Mouse (Mus musculus): Measurements from ENCODE around the gene Myzap. TPM values are rescaled to one million over a fixed set of nuclear protein-coding genes. Genes with fewer than 3 reads are reported as not detected.

The Myzap gene
- 2.1 and 2.7 TPM in 2 replicates for polyA plus RNA-seq (2011; ENCODE audit: insufficient read depth, insufficient read length, low read depth, missing spikeins)

DNA sequence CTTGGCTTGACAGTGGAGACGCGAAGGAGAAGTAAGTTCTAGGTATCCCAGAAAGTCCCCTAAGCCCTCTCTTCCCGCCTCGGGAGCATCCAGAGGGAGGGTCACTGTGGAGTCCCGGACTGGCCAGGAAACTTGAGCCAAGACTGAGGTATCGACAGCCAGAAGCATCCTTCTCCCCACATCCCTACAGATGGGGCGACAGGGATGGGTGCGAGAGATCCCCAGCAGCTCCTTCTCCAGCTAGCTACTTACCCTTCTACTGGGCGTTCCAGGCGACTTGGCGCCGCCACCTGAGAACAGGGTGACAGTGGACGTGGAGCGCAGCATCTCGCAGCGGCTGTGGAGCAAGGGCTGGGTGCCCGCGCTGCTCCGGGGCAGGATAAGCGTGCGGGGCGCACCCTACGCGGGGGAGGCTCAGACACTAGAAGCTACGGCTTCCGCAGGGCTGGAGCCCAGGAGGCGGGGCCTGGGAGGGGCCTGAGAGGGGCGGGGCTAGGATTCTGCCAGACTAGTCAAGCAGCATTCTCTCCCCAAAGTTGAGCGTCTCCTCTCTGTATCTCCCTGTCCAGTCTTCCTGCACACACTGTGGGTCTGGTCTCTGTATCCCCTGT lies at the start of gene Myzap:
Myzap (minus strand) TSS at position 423 of the 611 bp plus-strand sequence.
- Histone ChIP-seq H3K27ac (ENCODE audit: insufficient read depth, low read length) (no peak within 1 kb of the TSS), H3K9me3 (replicated peaks; ENCODE audit: control insufficient read depth, insufficient read depth, low read length, poor library complexity, severe bottlenecking) (no peaks in the 10 kb centered on the region), H3K27me3 (ENCODE audit: control insufficient read depth, insufficient read depth, low read length, poor library complexity, severe bottlenecking) (no peaks in the 10 kb centered on the region), H3K9ac (ENCODE audit: low read depth, poor library complexity, severe bottlenecking) (peak within 1 kb of the TSS; percentile 17; the same call in 1 of the 2 replicates), H3K4me3 (ENCODE audit: low read depth, low read length) (peak within 1 kb of the TSS; percentile 85), H3K4me1 (ENCODE audit: control insufficient read depth, insufficient read depth, low read length) (no peaks in the 10 kb centered on the region), H3K36me3 (ENCODE audit: control insufficient read depth, insufficient read depth, low read length, poor library complexity, severe bottlenecking) (no peaks in the 10 kb centered on the region)
- TF ChIP-seq POLR2A (IDR thresholded peaks at IDR 0.05; ENCODE audit: insufficient read depth, low read length): no peak
- TF ChIP-seq CTCF (IDR thresholded peaks at IDR 0.05; ENCODE audit: low read depth, low read length): no peak
- TF ChIP-seq EP300 (IDR thresholded peaks at IDR 0.05; ENCODE audit: insufficient read depth, low read depth, low read length): no peak

DNA sequence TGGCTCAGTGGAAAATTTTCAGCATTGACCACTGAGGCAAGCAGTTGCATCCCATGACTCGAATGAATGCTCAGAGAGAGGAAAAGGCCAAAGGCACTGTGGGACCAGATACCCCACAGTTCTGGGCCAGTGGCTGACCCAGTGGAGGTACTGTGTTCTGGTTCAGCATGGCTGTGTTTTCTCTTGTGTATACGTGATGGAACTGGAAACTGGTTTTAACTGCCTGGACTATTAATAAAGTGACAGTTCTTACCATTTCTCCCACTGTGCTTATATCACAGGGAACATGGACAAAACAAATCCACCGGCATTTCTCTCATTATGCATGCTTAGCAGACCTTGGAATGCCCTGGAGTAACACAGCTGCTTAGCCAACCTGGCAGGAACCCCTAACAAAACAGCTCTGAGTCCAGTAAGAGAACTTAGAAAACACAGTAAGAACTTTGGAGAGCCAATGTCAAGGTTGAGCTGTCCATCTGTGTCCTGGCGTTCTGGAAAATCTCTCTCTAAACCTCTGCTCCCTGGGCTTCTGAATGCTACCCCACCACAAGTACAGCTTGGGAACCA lies 48.3 kb upstream of the Myzap start:
- Histone ChIP-seq H3K9ac (ENCODE audit: low read depth, poor library complexity, severe bottlenecking) (no peak overlapping the region), H3K9me3 (replicated peaks; ENCODE audit: control insufficient read depth, insufficient read depth, low read length, poor library complexity, severe bottlenecking) (peaks cover 6% of the 10 kb centered on the region; the same call in 1 of the 2 replicates), H3K4me1 (ENCODE audit: control insufficient read depth, insufficient read depth, low read length) (no peaks in the 10 kb centered on the region), H3K27ac (ENCODE audit: insufficient read depth, low read length) (no peak overlapping the region), H3K36me3 (ENCODE audit: control insufficient read depth, insufficient read depth, low read length, poor library complexity, severe bottlenecking) (no peaks in the 10 kb centered on the region), H3K4me3 (ENCODE audit: low read depth, low read length) (no peak overlapping the region), H3K27me3 (ENCODE audit: control insufficient read depth, insufficient read depth, low read length, poor library complexity, severe bottlenecking) (no peaks in the 10 kb centered on the region)
- no peak for TF ChIP-seq EP300 (IDR thresholded peaks at IDR 0.05; ENCODE audit: insufficient read depth, low read depth, low read length)
- TF ChIP-seq POLR2A (IDR thresholded peaks at IDR 0.05; ENCODE audit: insufficient read depth, low read length): no peak
- TF ChIP-seq CTCF (IDR thresholded peaks at IDR 0.05; ENCODE audit: low read depth, low read length): no peak

DNA sequence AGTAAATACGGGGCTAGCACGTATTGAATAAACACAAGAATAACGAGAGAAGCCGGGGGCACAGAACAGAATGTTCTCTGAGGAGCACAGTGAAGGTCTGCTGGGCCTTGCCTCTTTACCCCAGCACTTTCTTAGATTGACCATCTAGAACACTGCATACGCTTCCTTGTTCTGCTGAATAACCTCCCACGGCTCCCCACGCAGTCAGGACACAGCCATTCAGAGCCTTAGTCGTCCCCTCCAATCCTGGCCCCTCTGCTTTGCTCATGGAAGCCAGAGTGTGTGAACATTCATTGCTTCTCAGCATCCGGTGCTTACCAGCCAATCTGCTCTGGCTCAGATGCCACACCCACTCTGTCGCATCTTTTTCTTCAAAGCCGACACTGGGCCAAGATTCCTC lies 46.0 kb upstream of the Myzap start:
- Histone ChIP-seq H3K27me3 (ENCODE audit: control insufficient read depth, insufficient read depth, low read length, poor library complexity, severe bottlenecking) (no peaks in the 10 kb centered on the region), H3K4me3 (ENCODE audit: low read depth, low read length) (no peak overlapping the region), H3K9me3 (replicated peaks; ENCODE audit: control insufficient read depth, insufficient read depth, low read length, poor library complexity, severe bottlenecking) (peaks cover 6% of the 10 kb centered on the region; the same call in 1 of the 2 replicates), H3K27ac (ENCODE audit: insufficient read depth, low read length) (no peak overlapping the region), H3K4me1 (ENCODE audit: control insufficient read depth, insufficient read depth, low read length) (no peaks in the 10 kb centered on the region), H3K9ac (ENCODE audit: low read depth, poor library complexity, severe bottlenecking) (no peak overlapping the region), H3K36me3 (ENCODE audit: control insufficient read depth, insufficient read depth, low read length, poor library complexity, severe bottlenecking) (no peaks in the 10 kb centered on the region)
- TF ChIP-seq CTCF (IDR thresholded peaks at IDR 0.05; ENCODE audit: low read depth, low read length) (no peak), EP300 (IDR thresholded peaks at IDR 0.05; ENCODE audit: insufficient read depth, low read depth, low read length) (no peak), POLR2A (IDR thresholded peaks at IDR 0.05; ENCODE audit: insufficient read depth, low read length) (no peak)

GRCm38 (mm10) chr9:71636854-71637253 lies 44.7 kb upstream of the Myzap start:
- H3K27me3 ChIP-seq (ENCODE audit: control insufficient read depth, insufficient read depth, low read length, poor library complexity, severe bottlenecking): no peaks in the 10 kb centered on the region
- TF ChIP-seq POLR2A (IDR thresholded peaks at IDR 0.05; ENCODE audit: insufficient read depth, low read length) (no peak), EP300 (IDR thresholded peaks at IDR 0.05; ENCODE audit: insufficient read depth, low read depth, low read length) (no peak), CTCF (IDR thresholded peaks at IDR 0.05; ENCODE audit: low read depth, low read length) (no peak)
- H3K9me3 ChIP-seq (replicated peaks; ENCODE audit: control insufficient read depth, insufficient read depth, low read length, poor library complexity, severe bottlenecking): no peaks in the 10 kb centered on the region
- H3K9ac ChIP-seq (ENCODE audit: low read depth, poor library complexity, severe bottlenecking): no peak overlapping the region
- no peak overlapping the region for H3K4me3 ChIP-seq (ENCODE audit: low read depth, low read length)
- no peaks in the 10 kb centered on the region for H3K4me1 ChIP-seq (ENCODE audit: control insufficient read depth, insufficient read depth, low read length)
- H3K36me3 ChIP-seq (ENCODE audit: control insufficient read depth, insufficient read depth, low read length, poor library complexity, severe bottlenecking): no peaks in the 10 kb centered on the region
- no peak overlapping the region for H3K27ac ChIP-seq (ENCODE audit: insufficient read depth, low read length)

- Histone ChIP-seq H3K4me1 (ENCODE audit: control insufficient read depth, insufficient read depth, low read length) (no peaks in the 10 kb centered on the region), H3K36me3 (ENCODE audit: control insufficient read depth, insufficient read depth, low read length, poor library complexity, severe bottlenecking) (no peaks in the 10 kb centered on the region), H3K27me3 (ENCODE audit: control insufficient read depth, insufficient read depth, low read length, poor library complexity, severe bottlenecking) (no peaks in the 10 kb centered on the region), H3K9ac (ENCODE audit: low read depth, poor library complexity, severe bottlenecking) (no peak overlapping the region), H3K9me3 (replicated peaks; ENCODE audit: control insufficient read depth, insufficient read depth, low read length, poor library complexity, severe bottlenecking) (no peaks in the 10 kb centered on the region), H3K27ac (ENCODE audit: insufficient read depth, low read length) (no peak overlapping the region), H3K4me3 (ENCODE audit: low read depth, low read length) (no peak overlapping the region)
- TF ChIP-seq CTCF (IDR thresholded peaks at IDR 0.05; ENCODE audit: low read depth, low read length) (no peak), EP300 (IDR thresholded peaks at IDR 0.05; ENCODE audit: insufficient read depth, low read depth, low read length) (no peak), POLR2A (IDR thresholded peaks at IDR 0.05; ENCODE audit: insufficient read depth, low read length) (no peak)
Observed at GRCm38 (mm10) chr9:71635627-71636026, 43.5 kb upstream of the Myzap start.

DNA sequence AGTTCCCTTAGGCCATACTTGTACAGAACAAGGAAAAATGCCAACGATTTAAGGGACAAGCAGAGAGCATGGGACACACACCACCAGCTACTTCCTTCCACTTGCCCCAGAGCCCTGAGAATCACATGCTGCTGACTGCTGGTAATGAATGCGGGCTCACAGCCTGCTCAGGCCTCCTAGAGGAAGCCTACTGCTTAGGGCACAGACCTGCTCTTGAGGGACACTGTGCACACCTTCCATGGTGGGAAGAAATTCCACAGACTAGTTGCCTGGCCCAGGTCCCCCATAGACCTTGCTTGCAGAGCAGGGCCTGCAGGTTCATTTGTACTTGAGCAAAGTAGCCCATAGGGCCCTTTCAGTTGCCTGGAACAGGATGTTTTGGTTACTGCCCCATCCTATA lies 42.8 kb upstream of the Myzap start:
- Histone ChIP-seq H3K4me3 (ENCODE audit: low read depth, low read length) (no peak overlapping the region), H3K27me3 (ENCODE audit: control insufficient read depth, insufficient read depth, low read length, poor library complexity, severe bottlenecking) (no peaks in the 10 kb centered on the region), H3K9me3 (replicated peaks; ENCODE audit: control insufficient read depth, insufficient read depth, low read length, poor library complexity, severe bottlenecking) (no peaks in the 10 kb centered on the region), H3K9ac (ENCODE audit: low read depth, poor library complexity, severe bottlenecking) (no peak overlapping the region), H3K36me3 (ENCODE audit: control insufficient read depth, insufficient read depth, low read length, poor library complexity, severe bottlenecking) (no peaks in the 10 kb centered on the region), H3K27ac (ENCODE audit: insufficient read depth, low read length) (no peak overlapping the region), H3K4me1 (ENCODE audit: control insufficient read depth, insufficient read depth, low read length) (no peaks in the 10 kb centered on the region)
- TF ChIP-seq CTCF (IDR thresholded peaks at IDR 0.05; ENCODE audit: low read depth, low read length): no peak
- no peak for TF ChIP-seq EP300 (IDR thresholded peaks at IDR 0.05; ENCODE audit: insufficient read depth, low read depth, low read length)
- TF ChIP-seq POLR2A (IDR thresholded peaks at IDR 0.05; ENCODE audit: insufficient read depth, low read length): no peak
